Mouse (Mus musculus) heart, adult 2 months (tissue): ENCODE data around the gene Vps37b.

Experiments
- CTCF ChIP-seq: fragments of 200-600 bp; IDR thresholded peaks from 2 replicates; pipeline ENCODE4 v1.8.1; 2022; ENCODE audit warnings: antibody characterized with exemption, mild to moderate bottlenecking, moderate library complexity
- EP300 ChIP-seq: fragments of 200-500 bp; IDR thresholded peaks from 2 replicates; pipeline ENCODE4 v1.6.1; 2011; ENCODE audit warnings: low read depth, low read length, control low read depth; ENCODE audit not compliant: insufficient read depth

GRCm38 (mm10) chr5:124017941-124018340 is 14.1 kb downstream of the Vps37b start:
- no peak for TF ChIP-seq EP300
- TF ChIP-seq CTCF: no peak
